Mouse (Mus musculus): Measurements from ENCODE around the gene Glrp1.

The Glrp1 gene

GRCm38 (mm10) chr1:88463241-88463640 lies 46.6 kb downstream of the Glrp1 start:
- in situ Hi-C loops (cut with MboI, MseI), result no loop called here

- in situ Hi-C loops (cut with MboI, MseI), result no loop called here
Measured at GRCm38 (mm10) chr1:88462484-88462883, 47.4 kb downstream of the Glrp1 start.

GRCm38 (mm10) chr1:88461096-88461495 lies 48.8 kb downstream of the Glrp1 start:
- in situ Hi-C loops (cut with MboI, MseI), result no loop called here

GRCm38 (mm10) chr1:88459655-88460054 lies 50.2 kb downstream of the Glrp1 start:
- in situ Hi-C loops (cut with MboI, MseI), result no loop called here

- in situ Hi-C loops (cut with MboI, MseI), result no loop called here
Measured at GRCm38 (mm10) chr1:88459196-88459595, 50.7 kb downstream of the Glrp1 start.

- in situ Hi-C loops (cut with MboI, MseI), result no loop called here
Measured at GRCm38 (mm10) chr1:88456451-88457072, 53.3 kb downstream of the Glrp1 start.

GRCm38 (mm10) chr1:88455761-88456160 lies 54.1 kb downstream of the Glrp1 start:
- in situ Hi-C loops (cut with MboI, MseI), result no loop called here

- in situ Hi-C loops (cut with MboI, MseI), result no loop called here
Measured at GRCm38 (mm10) chr1:88454703-88455102, 55.2 kb downstream of the Glrp1 start.

- in situ Hi-C loops (cut with MboI, MseI), result no loop called here
Measured at GRCm38 (mm10) chr1:88452198-88452597, 57.7 kb downstream of the Glrp1 start.

- in situ Hi-C loops (cut with MboI, MseI), result no loop called here
Measured at GRCm38 (mm10) chr1:88450668-88451067, 59.2 kb downstream of the Glrp1 start.
